Mouse (Mus musculus): ENCODE results near the gene Zmiz1.

DNA sequence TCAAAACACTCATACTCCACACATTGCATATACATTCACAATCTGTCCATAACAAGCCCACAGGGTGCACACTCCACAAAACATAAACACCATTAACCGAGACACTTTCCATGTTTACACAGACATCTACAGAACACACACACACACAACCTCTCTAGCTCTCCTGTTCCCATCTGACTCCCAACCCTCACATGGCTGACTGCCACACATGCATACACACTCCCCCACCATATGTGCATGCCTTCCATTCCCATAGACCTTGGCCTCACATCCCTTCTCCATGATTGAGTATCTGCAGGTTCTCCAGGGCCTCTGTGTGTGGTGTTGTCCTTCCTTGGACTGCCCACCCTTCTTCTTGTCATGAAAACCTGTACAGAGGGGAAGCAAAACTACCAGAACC is 36.0 kb upstream of the Zmiz1 start:
- TF ChIP-seq GATA1 (IDR thresholded peaks at IDR 0.05; ENCODE audit: low read length) (no peak), TAL1 (IDR thresholded peaks at IDR 0.05; ENCODE audit: low read length) (no peak)
